In genomic region chr2:73281707-73282106, GRCm38 (mm10) we compare ENCODE assay signal across 13 mouse cellular contexts. TPM values are rescaled to one million over a fixed set of nuclear protein-coding genes. Genes with fewer than 3 reads are reported as not detected.
DNase-seq lines count a peak whose midpoint lies in the region; ATAC-seq and TF ChIP-seq lines count a peak whose summit lies in the region.
"Had no signal": no experiment of that assay in that cellular context is flagged by ENCODE, and none has a peak within 500 bp of the region (broad histone marks: within the 10 kb centered on the region; RNA-seq: fewer than 3 reads in every experiment).

No protein-coding gene starts in this region.

- no peak for ATAC-seq in intestine, postnatal 0 days
- no peak for ATAC-seq in intestine, embryonic 15.5 days
- no peak for ATAC-seq in embryonic facial prominence, embryonic 14.5 days (ENCODE audit: low read depth)
- ATAC-seq in monocyte, adult 5-6 weeks (replicated peaks; ENCODE audit: insufficient number of reproducible peaks, low FRiP score, low TSS enrichment, poor library complexity, severe bottlenecking), result no peak

- peaks cover 45% of the 10 kb centered on the region for H3K27me3 ChIP-seq in intestine, postnatal 0 days (replicated peaks; ENCODE audit: control insufficient read depth, insufficient read depth, low read length)
- H3K27me3 ChIP-seq in intestine, embryonic 15.5 days (replicated peaks), result peaks cover 44% of the 10 kb centered on the region
- peaks cover 51% of the 10 kb centered on the region for H3K27me3 ChIP-seq in embryonic facial prominence, embryonic 14.5 days (replicated peaks; ENCODE audit: control insufficient read depth, insufficient read depth, low read length)

- H3K9ac ChIP-seq in intestine, postnatal 0 days (ENCODE audit: low read depth, low read length), result no peak overlapping the region
- H3K9ac ChIP-seq in intestine, embryonic 15.5 days, result no peak overlapping the region
- H3K9ac ChIP-seq in ES-E14 (ENCODE audit: insufficient read depth, low read depth, low read length, poor library complexity, severe bottlenecking), result no peak overlapping the region
- H3K9ac ChIP-seq in embryonic facial prominence, embryonic 14.5 days (ENCODE audit: low read depth, low read length), result no peak overlapping the region
- H3K9ac ChIP-seq: heart, embryonic 15.5 days; limb, embryonic 15.5 days; midbrain, embryonic 12.5 days had no signal

- no peak overlapping the region for H3K4me2 ChIP-seq in intestine, postnatal 0 days (replicated peaks; ENCODE audit: low read depth)
- H3K4me2 ChIP-seq in intestine, embryonic 15.5 days (replicated peaks), result no peak overlapping the region
- H3K4me2 ChIP-seq in embryonic facial prominence, embryonic 14.5 days (ENCODE audit: low read depth, low read length), result no peak overlapping the region

- in situ Hi-C loops in ES-E14 (cut with MboI; ENCODE audit: low sequenced_read_pairs in 2 of 2, unreplicated experiment in 2 of 2), result loop anchor here in 1 of 2 experiments (10.0 to 25.0 kb wide), 2 partner anchors 217 to 1044 kb away; no protein-coding TSS in a partner anchor

- DNase-seq in 416B (ENCODE audit: low read depth) (peak; percentile 62), ES-E14 (ENCODE audit: low read depth, low spot score) (no peak)
- peak; percentile 36 for DNase-seq in embryonic facial prominence, embryonic 14.5 days (ENCODE audit: low spot score)
- DNase-seq in gastrocnemius, adult 8-10 months (ENCODE audit: low spot score in 2 of 2), result no peak
- no peak for DNase-seq in cerebellum, adult 8-10 months
- DNase-seq: kidney, postnatal 36 days; thymus, postnatal 4 days had no signal

- no peak overlapping the region for H3K27ac ChIP-seq in intestine, postnatal 0 days (ENCODE audit: low read depth, low read length)
- H3K27ac ChIP-seq in intestine, embryonic 15.5 days, result no peak overlapping the region
- H3K27ac ChIP-seq in ES-E14 (ENCODE audit: insufficient read depth, low read depth, low read length, poor library complexity, severe bottlenecking), result no peak overlapping the region
- H3K27ac ChIP-seq in embryonic facial prominence, embryonic 14.5 days (replicated peaks; ENCODE audit: low read depth, low read length), result no peak overlapping the region
- H3K27ac ChIP-seq: heart, embryonic 15.5 days; limb, embryonic 15.5 days; midbrain, embryonic 12.5 days had no signal

- 0 out of 2 replicates have a peak overlapping the region, but pooled peaks have one; percentile 1 for H3K4me3 ChIP-seq in intestine, postnatal 0 days (ENCODE audit: low read depth, low read length)
- H3K4me3 ChIP-seq in intestine, embryonic 15.5 days (replicated peaks), result no peak overlapping the region
- no peak overlapping the region for H3K4me3 ChIP-seq in ES-E14 (ENCODE audit: insufficient read depth in 1 of 2, low read depth in 1 of 2, low read length in 2 of 2, poor library complexity in 1 of 2, severe bottlenecking in 1 of 2)
- no peak overlapping the region for H3K4me3 ChIP-seq in embryonic facial prominence, embryonic 14.5 days (ENCODE audit: low read depth, low read length)
- H3K4me3 ChIP-seq: limb, embryonic 15.5 days; midbrain, embryonic 12.5 days had no signal

- peak; percentile 60 for TF ChIP-seq CTCF in intestine, postnatal 0 days (IDR thresholded peaks at IDR 0.05; ENCODE audit: low read depth)

- no peaks in the 10 kb centered on the region; the same call in 1 of the 2 replicates for H3K4me1 ChIP-seq in intestine, postnatal 0 days (replicated peaks; ENCODE audit: control insufficient read depth, insufficient read depth, low read length)
- peaks cover 15% of the 10 kb centered on the region; the same call in 1 of the 2 replicates for H3K4me1 ChIP-seq in intestine, embryonic 15.5 days (replicated peaks)
- peaks cover 0 to 5% of the 10 kb centered on the region in 2 experiments; a peak in 1 of 4 replicates for H3K4me1 ChIP-seq in ES-E14 (ENCODE audit: control insufficient read depth in 2 of 2, insufficient read depth in 2 of 2, low read length in 2 of 2, poor library complexity in 1 of 2)
- H3K4me1 ChIP-seq in embryonic facial prominence, embryonic 14.5 days (ENCODE audit: control insufficient read depth, insufficient read depth, low read length), result peaks cover 8% of the 10 kb centered on the region; the same call in 1 of the 2 replicates

- H3K9me3 ChIP-seq in intestine, postnatal 0 days (ENCODE audit: control insufficient read depth), result no peaks in the 10 kb centered on the region
- H3K9me3 ChIP-seq in intestine, embryonic 15.5 days, result no peaks in the 10 kb centered on the region
- no peaks in the 10 kb centered on the region for H3K9me3 ChIP-seq in ES-E14 (ENCODE audit: control insufficient read depth, insufficient read depth, low read depth, low read length)
- no peaks in the 10 kb centered on the region for H3K9me3 ChIP-seq in embryonic facial prominence, embryonic 14.5 days (ENCODE audit: control insufficient read depth, low read length)
- H3K9me3 ChIP-seq: heart, embryonic 15.5 days; limb, embryonic 15.5 days; midbrain, embryonic 12.5 days had no signal

- WGBS in intestine, postnatal 0 days, result 26% methylated on average over 7 of the region's 7 CpGs
- WGBS in intestine, embryonic 15.5 days, result 22% methylated on average over 7 of the region's 7 CpGs
- 13% methylated on average over 7 of the region's 7 CpGs for WGBS in embryonic facial prominence, embryonic 14.5 days

- H3K36me3 ChIP-seq in intestine, postnatal 0 days (ENCODE audit: control insufficient read depth, insufficient read depth), result peaks cover 6% of the 10 kb centered on the region; the same call in 1 of the 2 replicates
- no peaks in the 10 kb centered on the region for H3K36me3 ChIP-seq in intestine, embryonic 15.5 days
- no peaks in the 10 kb centered on the region for H3K36me3 ChIP-seq in ES-E14 (ENCODE audit: control insufficient read depth, insufficient read depth, low read length, poor library complexity, severe bottlenecking)
- 0 out of 2 replicates have a peak, but pooled peaks cover 6% of the 10 kb centered on the region for H3K36me3 ChIP-seq in embryonic facial prominence, embryonic 14.5 days (ENCODE audit: control insufficient read depth, insufficient read depth, low read length)
- H3K36me3 ChIP-seq: limb, embryonic 15.5 days; midbrain, embryonic 12.5 days had no signal

TF ChIP-seq in ES-E14, 5 proteins besides CTCF, POLR2A, EP300 and RAD21:
- 0 out of 2 replicates have a peak, but pooled peaks have one; percentile 30 for TF ChIP-seq ZC3H11A (IDR thresholded peaks at IDR 0.05; ENCODE audit: borderline replicate concordance, low read depth, low read length)
- TF ChIP-seq MAFK (IDR thresholded peaks at IDR 0.05; ENCODE audit: insufficient read depth, low read depth, low read length), result no peak

RNA-seq across cellular contexts. Expression of gene Sp9, which starts 10.0 kb away (rescaled TPM):
- polyA plus RNA-seq in intestine, postnatal 0 days (2015; fragmentation: Nextera tagmentation; extraction: Ambion mirVana), result not detected in 2 replicates
- polyA plus RNA-seq in intestine, embryonic 15.5 days (2015; fragmentation: Nextera tagmentation; extraction: Ambion mirVana), result not detected in 2 replicates
- total RNA-seq in ES-E14 (2012; rRNA removed), result 0.74 and 0.80 TPM in 2 replicates
- polyA plus RNA-seq in embryonic facial prominence, embryonic 14.5 days (2014; fragmentation: Nextera tagmentation; extraction: Ambion mirVana), result 1.2 and 1.5 TPM in 2 replicates
- not detected in 3 replicates for total RNA-seq in monocyte, adult 5-6 weeks (2017)
- total RNA-seq in gastrocnemius, adult 8-10 months (2022), result not detected
- polyA plus RNA-seq: heart, embryonic 15.5 days had no signal

RNA-seq across cellular contexts. Expression of gene Scrn3, which starts 30.7 kb away (rescaled TPM):
- polyA plus RNA-seq in intestine, postnatal 0 days (2015; fragmentation: Nextera tagmentation; extraction: Ambion mirVana), result 7.8 and 8.7 TPM in 2 replicates
- polyA plus RNA-seq in intestine, embryonic 15.5 days (2015; fragmentation: Nextera tagmentation; extraction: Ambion mirVana), result 16.4 and 16.7 TPM in 2 replicates
- total RNA-seq in ES-E14 (2012; rRNA removed), result 5.9 and 10.6 TPM in 2 replicates
- 12.7 and 14.2 TPM in 2 replicates for polyA plus RNA-seq in embryonic facial prominence, embryonic 14.5 days (2014; fragmentation: Nextera tagmentation; extraction: Ambion mirVana)
- total RNA-seq in monocyte, adult 5-6 weeks (2017), result 6.3 to 13.4 TPM (median 10.3 TPM) in 3 replicates
- total RNA-seq in gastrocnemius, adult 8-10 months (2022), result 10 to 100 TPM; 57.9 to 59.9 (median 58.6) TPM

RNA-seq across cellular contexts. Expression of gene Cir1, which starts 30.8 kb away (rescaled TPM):
- polyA plus RNA-seq in intestine, postnatal 0 days (2015; fragmentation: Nextera tagmentation; extraction: Ambion mirVana), result 17.1 and 19.9 TPM in 2 replicates
- polyA plus RNA-seq in intestine, embryonic 15.5 days (2015; fragmentation: Nextera tagmentation; extraction: Ambion mirVana), result 16.5 and 20.6 TPM in 2 replicates
- total RNA-seq in ES-E14 (2012; rRNA removed), result 6.6 and 7.4 TPM in 2 replicates
- 23.8 and 25.5 TPM in 2 replicates for polyA plus RNA-seq in embryonic facial prominence, embryonic 14.5 days (2014; fragmentation: Nextera tagmentation; extraction: Ambion mirVana)
- total RNA-seq in monocyte, adult 5-6 weeks (2017), result 25.7 to 34.2 TPM (median 30.7 TPM) in 3 replicates
- total RNA-seq in gastrocnemius, adult 8-10 months (2022), result 10 to 100 TPM in 2 of 4 experiments, 1 to 10 TPM in 2; 8.8 to 14.1 (median 11.7) TPM

Comparison
In these comparisons a context has a peak if more than half of its experiments do, and no peak if none do; other contexts are left out.
1. DNase-seq: peak in 416B (single experiment) and embryonic facial prominence, embryonic 14.5 days (single experiment); none in ES-E14 (single experiment), gastrocnemius, adult 8-10 months (0 of 2) and cerebellum, adult 8-10 months (single experiment).